ENCODE assay signal across 10 mouse cellular contexts in genomic region chr15:81077551-81077950, GRCm38 (mm10).
A peak's percentile ranks its signal among the peaks of the same experiment; 100 is the strongest.
DNase-seq lines count a peak whose midpoint lies in the region; ATAC-seq lines count a peak whose summit lies in the region.
"Had no signal": no experiment of that assay in that cellular context is flagged by ENCODE, and none has a peak within 500 bp of the region (broad histone marks: within the 10 kb centered on the region; RNA-seq: fewer than 3 reads in every experiment).

No protein-coding gene starts in this region.

- no peak overlapping the region for H3K4me2 ChIP-seq in kidney, embryonic 16.5 days (replicated peaks; ENCODE audit: low read depth, low read length)
- H3K4me2 ChIP-seq: heart, embryonic 11.5 days; neural tube, embryonic 13.5 days had no signal

- H3K9me3 ChIP-seq in kidney, embryonic 16.5 days (ENCODE audit: low read length) = no peaks in the 10 kb centered on the region
- H3K9me3 ChIP-seq in limb, embryonic 10.5 days (replicated peaks) = no peaks in the 10 kb centered on the region
- H3K9me3 ChIP-seq: neural tube, embryonic 13.5 days had no signal

- no peak for ATAC-seq in kidney, embryonic 16.5 days (ENCODE audit: low FRiP score, low TSS enrichment)
- ATAC-seq in megakaryocyte progenitor cell, adult 5-6 weeks (replicated peaks; ENCODE audit: poor library complexity) = peak; percentile 60

- peaks cover 8% of the 10 kb centered on the region for H3K4me1 ChIP-seq in kidney, embryonic 16.5 days (ENCODE audit: insufficient read depth, low read length)
- peaks cover 5% of the 10 kb centered on the region for H3K4me1 ChIP-seq in limb, embryonic 10.5 days

- peak; percentile 27 for DNase-seq in kidney, adult 18-20 months
- peak; percentile 63 for DNase-seq in CD4-positive helper T cell, adult 2 months (ENCODE audit: low read depth, low spot score)
- DNase-seq in adipocyte (ENCODE audit: low spot score) = peak; percentile 19
- no peak for DNase-seq in right cerebral cortex, postnatal 4 days
- no peak for DNase-seq in limb, embryonic 10.5 days (ENCODE audit: low spot score)
- DNase-seq in heart, adult 9 months (ENCODE audit: low spot score in 2 of 2) = no peak

- no peaks in the 10 kb centered on the region for H3K27me3 ChIP-seq in kidney, embryonic 16.5 days (ENCODE audit: insufficient read depth, low read length)
- H3K27me3 ChIP-seq in limb, embryonic 10.5 days (ENCODE audit: low read depth, poor library complexity, severe bottlenecking) = no peaks in the 10 kb centered on the region
- H3K27me3 ChIP-seq: neural tube, embryonic 13.5 days had no signal

- H3K27ac ChIP-seq in kidney, embryonic 16.5 days (ENCODE audit: low read length) = no peak overlapping the region
- no peak overlapping the region for H3K27ac ChIP-seq in limb, embryonic 10.5 days
- H3K27ac ChIP-seq: neural tube, embryonic 13.5 days had no signal

- H3K9ac ChIP-seq in kidney, embryonic 16.5 days (replicated peaks; ENCODE audit: low read length) = no peak overlapping the region
- H3K9ac ChIP-seq: neural tube, embryonic 13.5 days had no signal

- H3K4me3 ChIP-seq in kidney, embryonic 16.5 days (ENCODE audit: low read length) = no peak overlapping the region
- no peak overlapping the region for H3K4me3 ChIP-seq in limb, embryonic 10.5 days
- H3K4me3 ChIP-seq: neural tube, embryonic 13.5 days had no signal

- H3K36me3 ChIP-seq in kidney, embryonic 16.5 days (ENCODE audit: insufficient read depth, low read length) = no peaks in the 10 kb centered on the region
- no peaks in the 10 kb centered on the region for H3K36me3 ChIP-seq in limb, embryonic 10.5 days
- H3K36me3 ChIP-seq: neural tube, embryonic 13.5 days had no signal

- WGBS in kidney, embryonic 16.5 days = 92% methylated on average over 4 of the region's 4 CpGs
- WGBS in limb, embryonic 10.5 days = 92% methylated on average over 4 of the region's 4 CpGs

Comparison
In these comparisons a context has a peak if more than half of its experiments do, and no peak if none do; other contexts are left out.
1. DNase-seq: peak in kidney, adult 18-20 months (single experiment), CD4-positive helper T cell, adult 2 months (single experiment) and adipocyte (single experiment); none in right cerebral cortex, postnatal 4 days (single experiment), limb, embryonic 10.5 days (single experiment) and heart, adult 9 months (0 of 2).